Mouse (Mus musculus) frontal cortex, adult 2 months (tissue): ENCODE data around the gene Myoz1. TPM values are rescaled to one million over a fixed set of nuclear protein-coding genes. Genes with fewer than 3 reads are reported as not detected.

Experiments used
- polyA plus RNA-seq: library from polyadenylated mRNA; depleted of rRNA; stranded (reverse); fragments of >200 nt; gene quantifications from 2 replicates; pipeline ENCODE4 v1.2.3, GENCODE M21; 2012; rRNA removed

Gene Myoz1
- polyA plus RNA-seq, 1 experiment: 1.4 TPM

Other genes starting within 250 kb of the Myoz1 start
- 0.72 and 1.7 TPM in 2 replicates for gene Cfap70, start 204.3 kb downstream of the Myoz1 start, polyA plus RNA-seq
- gene Anxa7, start 176.4 kb downstream of the Myoz1 start, polyA plus RNA-seq: 72.6 TPM in 2 replicates
- gene Mss51, start 159.6 kb downstream of the Myoz1 start, polyA plus RNA-seq: 0.36 and 0.62 TPM in 2 replicates
- gene Ppp3cb, start 110.0 kb downstream of the Myoz1 start, polyA plus RNA-seq: 173 and 179 TPM in 2 replicates
- gene Usp54, start 15.5 kb downstream of the Myoz1 start, polyA plus RNA-seq: 40.5 and 45.0 TPM in 2 replicates
- gene Synpo2l, start 11.8 kb upstream of the Myoz1 start, polyA plus RNA-seq: 0.29 and 0.40 TPM in 2 replicates
- gene Sec24c, start 17.8 kb upstream of the Myoz1 start, polyA plus RNA-seq: 81.0 and 91.9 TPM in 2 replicates
- gene Fut11, start 38.4 kb upstream of the Myoz1 start, polyA plus RNA-seq: 15.2 and 15.3 TPM in 2 replicates
- 65.6 and 79.4 TPM in 2 replicates for gene Chchd1, start 46.5 kb upstream of the Myoz1 start, polyA plus RNA-seq
- 172 and 188 TPM in 2 replicates for gene Zswim8, start 51.0 kb upstream of the Myoz1 start, polyA plus RNA-seq
- 22.6 and 24.8 TPM in 2 replicates for gene Ndst2, start 78.0 kb upstream of the Myoz1 start, polyA plus RNA-seq
- 201 and 208 TPM in 2 replicates for gene Camk2g, start 137.5 kb upstream of the Myoz1 start, polyA plus RNA-seq
- gene Plau, start 180.1 kb upstream of the Myoz1 start, polyA plus RNA-seq: 1.9 and 2.3 TPM in 2 replicates